Mouse (Mus musculus) cerebellum, adult 2 months (tissue): ENCODE measurements around the gene Hadhb. TPM values are rescaled to one million over a fixed set of nuclear protein-coding genes. Genes with fewer than 3 reads are reported as not detected.
A peak's percentile ranks its signal among the peaks of the same experiment; 100 is the strongest.

Experiments used
- DNase-seq, 2 experiments: peaks; one replicate each; pipeline ENCODE4 v3.0.0; 2021
- H3K27ac ChIP-seq: fragments of 200-500 bp; 2 replicates; pipeline ENCODE4 v1.5.1; 2012; ENCODE audit warnings: low read length, control low read depth, inconsistent platforms; ENCODE audit not compliant: insufficient read depth
- H3K27me3 ChIP-seq: fragments of 200-500 bp; 2 replicates; pipeline ENCODE4 v1.6.1; 2012; ENCODE audit warnings: inconsistent platforms, mild to moderate bottlenecking, low read length, moderate library complexity; ENCODE audit not compliant: control insufficient read depth, insufficient read depth
- H3K4me1 ChIP-seq: fragments of 200-500 bp; 2 replicates; pipeline ENCODE4 v1.6.1; 2011; ENCODE audit warnings: low read length; ENCODE audit not compliant: control insufficient read depth, insufficient read depth
- H3K4me3 ChIP-seq: fragments of 200-500 bp; replicated peaks from 2 replicates; pipeline ENCODE3; 2011; ENCODE audit warnings: mild to moderate bottlenecking, low read depth, low read length, control low read depth; ENCODE audit not compliant: insufficient read depth
- CTCF ChIP-seq: fragments of 200-500 bp; IDR thresholded peaks from 2 replicates; pipeline ENCODE4 v1.5.1; 2011; ENCODE audit warnings: low read depth, mild to moderate bottlenecking, control low read depth, low read length, moderate library complexity, borderline replicate concordance; ENCODE audit not compliant: insufficient read depth
- POLR2A ChIP-seq: fragments of 200-500 bp; IDR thresholded peaks from 2 replicates; pipeline ENCODE4 v1.6.1; 2011; ENCODE audit warnings: low read length, control low read depth, borderline replicate concordance; ENCODE audit not compliant: insufficient read depth
- WGBS: fragments of 180-500 bp; shearing (Covaris S2); methylation state at CpG from one replicate; pipeline ENCODE4 v1.1.7; 2018; 5-methylcytosine and 5-hydroxymethylcytosine counted together
- polyA plus RNA-seq: library from polyadenylated mRNA; depleted of rRNA; stranded (reverse); fragments of >200 nt; gene quantifications from 2 replicates; pipeline ENCODE4 v1.2.3, GENCODE M21; 2012; rRNA removed

The Hadhb gene
- 129 and 148 TPM in 2 replicates for polyA plus RNA-seq

GRCm38 (mm10) chr5:30154474-30155394 lies at the start of gene Hadhb, which contains the start of gene Hadha:
TSS of gene Hadhb (plus strand) at chr5:30155248.
TSS of gene Hadha (minus strand) at chr5:30155162.
- under 1% methylated on average over 53 of the region's 53 CpGs for WGBS
- TF ChIP-seq CTCF (no peak), POLR2A (peak; percentile 73)
- DNase-seq: peak; percentile 92 to 97

GRCm38 (mm10) chr5:30105668-30106300 lies 49.3 kb upstream of the Hadhb start, which contains the start of gene 3110082J24Rik:
TSS of gene 3110082J24Rik (minus strand) at chr5:30106086.
- H3K27me3 ChIP-seq: peaks cover 7% of the 10 kb centered on the region; the same call in 1 of the 2 replicates
- peak in 1 of 2 experiments; percentile 38 for DNase-seq
- H3K4me1 ChIP-seq: no peaks in the 10 kb centered on the region

More at GRCm38 (mm10) chr5:30154474-30155394, at the start of gene Hadhb, which contains the start of gene Hadha:
- peak within 1 kb of the TSS; percentile 99 for H3K27ac ChIP-seq
- peak within 1 kb of the TSS; percentile 86 for H3K4me3 ChIP-seq
- no peaks in the 10 kb centered on the region; the same call in 1 of the 2 replicates for H3K4me1 ChIP-seq
- H3K27me3 ChIP-seq: no peaks in the 10 kb centered on the region

GRCm38 (mm10) chr5:30106756-30107155 lies 48.3 kb upstream of the Hadhb start:
- H3K4me3 ChIP-seq: no peak overlapping the region
- peaks cover 7% of the 10 kb centered on the region; the same call in 1 of the 2 replicates for H3K27me3 ChIP-seq
- 47% methylated on average over 2 of the region's 2 CpGs for WGBS
- TF ChIP-seq POLR2A: no peak
- no peak for DNase-seq
- no peaks in the 10 kb centered on the region for H3K4me1 ChIP-seq
- no peak overlapping the region for H3K27ac ChIP-seq

More at GRCm38 (mm10) chr5:30105668-30106300, 49.3 kb upstream of the Hadhb start, which contains the start of gene 3110082J24Rik:
- WGBS: 3% methylated on average over 29 of the region's 29 CpGs
- H3K27ac ChIP-seq: peak within 1 kb of the TSS; percentile 1; the same call in 1 of the 2 replicates
- TF ChIP-seq CTCF (no peak), POLR2A (no peak)
- peak within 1 kb of the TSS; percentile 50 for H3K4me3 ChIP-seq

GRCm38 (mm10) chr5:30107186-30107585 lies 47.9 kb upstream of the Hadhb start:
- no peak for TF ChIP-seq CTCF
- no peak for TF ChIP-seq POLR2A
- Histone ChIP-seq H3K27ac (no peak overlapping the region), H3K27me3 (peaks cover 7% of the 10 kb centered on the region; the same call in 1 of the 2 replicates), H3K4me3 (no peak overlapping the region), H3K4me1 (no peaks in the 10 kb centered on the region)
- WGBS: 20% methylated on average over 7 of the region's 7 CpGs
- no peak for DNase-seq

GRCm38 (mm10) chr5:30107611-30108041 lies 47.4 kb upstream of the Hadhb start:
- H3K4me3 ChIP-seq: no peak overlapping the region
- H3K4me1 ChIP-seq: no peaks in the 10 kb centered on the region
- TF ChIP-seq CTCF (no peak), POLR2A (no peak)
- DNase-seq: peak in 1 of 2 experiments; percentile 29
- WGBS: 32% methylated on average over 5 of the region's 5 CpGs
- H3K27ac ChIP-seq: no peak overlapping the region
- peaks cover 7% of the 10 kb centered on the region; the same call in 1 of the 2 replicates for H3K27me3 ChIP-seq

- TF ChIP-seq CTCF: no peak
- no peak for TF ChIP-seq POLR2A
- Histone ChIP-seq H3K27ac (peak overlapping the region; percentile 42; the same call in 1 of the 2 replicates), H3K27me3 (peaks cover 7% of the 10 kb centered on the region; the same call in 1 of the 2 replicates), H3K4me1 (no peaks in the 10 kb centered on the region), H3K4me3 (no peak overlapping the region)
- WGBS: 85% methylated on average over 6 of the region's 6 CpGs
- DNase-seq: no peak
Measured at GRCm38 (mm10) chr5:30108233-30108632, 46.8 kb upstream of the Hadhb start.

- no peak for DNase-seq
- 69% methylated on average over 2 of the region's 2 CpGs for WGBS
- Histone ChIP-seq H3K4me1 (no peaks in the 10 kb centered on the region), H3K27me3 (peaks cover 5% of the 10 kb centered on the region; the same call in 1 of the 2 replicates), H3K4me3 (no peak overlapping the region), H3K27ac (no peak overlapping the region)
- TF ChIP-seq CTCF (no peak), POLR2A (no peak)
Measured at GRCm38 (mm10) chr5:30109899-30110298, 45.1 kb upstream of the Hadhb start.
